Mouse (Mus musculus): ENCODE results near the gene Lrrc3. TPM values are rescaled to one million over a fixed set of nuclear protein-coding genes. Genes with fewer than 3 reads are reported as not detected.
A peak's percentile ranks its signal among the peaks of the same experiment; 100 is the strongest.

Lrrc3 gene
- polyA plus RNA-seq, 1 experiment, result 2.9 TPM

DNA sequence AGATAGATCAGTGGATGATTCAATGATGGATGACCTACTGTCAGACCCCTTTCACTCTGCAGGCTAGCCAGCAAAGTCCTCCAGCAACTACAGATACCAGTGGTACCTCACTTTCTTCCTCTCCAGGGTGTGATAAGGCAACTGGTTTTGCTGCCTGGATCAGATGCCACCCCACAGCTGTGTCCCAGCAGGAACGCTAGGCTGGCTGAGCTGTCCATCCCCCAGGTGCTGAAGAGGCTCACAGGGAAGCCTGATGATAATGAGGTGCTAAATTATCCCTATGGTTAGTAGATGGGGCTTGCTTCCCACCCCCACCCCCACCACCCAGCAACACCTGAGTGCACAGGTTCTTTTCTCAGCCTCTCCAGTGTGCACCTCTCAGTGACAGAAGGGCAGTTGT, 34.8 kb downstream of the Lrrc3 start:
- no peak for DNase-seq (ENCODE audit: low spot score)

DNA sequence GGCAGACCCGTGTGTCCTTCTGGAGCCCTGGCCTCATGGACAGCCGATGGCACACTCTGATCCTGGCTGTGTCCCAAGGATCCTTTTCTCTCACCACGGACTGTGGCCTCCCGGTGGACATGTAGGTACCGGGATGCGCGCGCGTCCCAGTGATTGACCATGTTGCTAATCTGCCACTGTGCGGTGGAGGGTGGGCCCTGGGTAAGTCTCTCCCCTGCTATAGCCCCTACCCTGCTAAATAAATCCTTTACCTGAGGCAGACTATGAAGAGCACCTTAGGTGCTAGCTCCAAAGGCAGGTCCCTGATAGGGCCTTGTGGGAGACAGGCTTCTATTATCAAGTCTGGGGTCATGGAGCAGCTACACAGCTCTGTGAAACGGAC, 37.6 kb downstream of the Lrrc3 start:
- DNase-seq (ENCODE audit: low spot score), result no peak

- peak; percentile 41 for DNase-seq (ENCODE audit: low spot score)
Measured at GRCm38 (mm10) chr10:77864067-77864761, 38.1 kb downstream of the Lrrc3 start.

GRCm38 (mm10) chr10:77861675-77862074, 40.7 kb downstream of the Lrrc3 start, which contains the start of gene Gm3285:
Gene Gm3285, plus strand, starts transcription at chr10:77861975.
- no peak for DNase-seq (ENCODE audit: low spot score)

GRCm38 (mm10) chr10:77852559-77852958, 49.8 kb downstream of the Lrrc3 start, which contains the start of gene Gm10318:
Gene Gm10318, plus strand, starts transcription at chr10:77852859.
- no peak for DNase-seq (ENCODE audit: low spot score)

Other genes starting within 250 kb of the Lrrc3 start
- gene Tspear, start 216.0 kb downstream of the Lrrc3 start, polyA plus RNA-seq (2012; rRNA removed), result 1.3 and 1.6 TPM in 2 replicates
- not detected in 2 replicates for gene Gm19402, start 211.8 kb downstream of the Lrrc3 start, polyA plus RNA-seq (2012; rRNA removed)
- not detected in 2 replicates for gene Gm9508, start 205.3 kb downstream of the Lrrc3 start, polyA plus RNA-seq (2012; rRNA removed)
- not detected in 2 replicates for gene Gm10272, start 195.9 kb downstream of the Lrrc3 start, polyA plus RNA-seq (2012; rRNA removed)
- gene Gm10024, start 191.1 kb downstream of the Lrrc3 start, polyA plus RNA-seq (2012; rRNA removed), result 0.16 TPM in 1 of 2 replicates, not detected in the other
- gene Gm10142, start 186.7 kb downstream of the Lrrc3 start, polyA plus RNA-seq (2012; rRNA removed), result not detected in 2 replicates
- gene Krtap12-1, start 181.9 kb downstream of the Lrrc3 start, polyA plus RNA-seq (2012; rRNA removed), result not detected in 2 replicates
- not detected in 2 replicates for gene Gm10100, start 176.1 kb downstream of the Lrrc3 start, polyA plus RNA-seq (2012; rRNA removed)
- gene Gm18596, start 159.9 kb downstream of the Lrrc3 start, polyA plus RNA-seq (2012; rRNA removed), result not detected in 2 replicates
- gene Gm9736, start 151.2 kb downstream of the Lrrc3 start, polyA plus RNA-seq (2012; rRNA removed), result not detected in 2 replicates
- not detected in 2 replicates for gene Gm3233, start 142.9 kb downstream of the Lrrc3 start, polyA plus RNA-seq (2012; rRNA removed)
- gene Gm3238, start 131.2 kb downstream of the Lrrc3 start, polyA plus RNA-seq (2012; rRNA removed), result not detected in 2 replicates
- not detected in 2 replicates for gene Gm7138, start 125.6 kb downstream of the Lrrc3 start, polyA plus RNA-seq (2012; rRNA removed)
- gene Gm3250, start 120.0 kb downstream of the Lrrc3 start, polyA plus RNA-seq (2012; rRNA removed), result not detected in 2 replicates
- gene Gm7137, start 114.3 kb downstream of the Lrrc3 start, polyA plus RNA-seq (2012; rRNA removed), result not detected in 2 replicates
- gene Gm9639, start 107.5 kb downstream of the Lrrc3 start, polyA plus RNA-seq (2012; rRNA removed), result not detected in 2 replicates
- not detected in 2 replicates for gene Gm19668, start 103.4 kb downstream of the Lrrc3 start, polyA plus RNA-seq (2012; rRNA removed)
- not detected in 2 replicates for gene Gm9507, start 90.7 kb downstream of the Lrrc3 start, polyA plus RNA-seq (2012; rRNA removed)
- 0.12 TPM in 1 of 2 replicates, not detected in the other for gene Gm2696, start 87.9 kb downstream of the Lrrc3 start, polyA plus RNA-seq (2012; rRNA removed)
- not detected in 2 replicates for gene Krtap10-4, start 75.4 kb downstream of the Lrrc3 start, polyA plus RNA-seq (2012; rRNA removed)
- not detected in 2 replicates for gene Krtap10-10, start 66.6 kb downstream of the Lrrc3 start, polyA plus RNA-seq (2012; rRNA removed)
- gene Gm36176, start 55.7 kb downstream of the Lrrc3 start, polyA plus RNA-seq (2012; rRNA removed), result not detected in 2 replicates
- not detected in 2 replicates for gene Gm10318, start 49.7 kb downstream of the Lrrc3 start, polyA plus RNA-seq (2012; rRNA removed)
- not detected in 2 replicates for gene Gm3285, start 40.6 kb downstream of the Lrrc3 start, polyA plus RNA-seq (2012; rRNA removed)
- 0.90 and 1.5 TPM in 2 replicates for gene Trpm2, start 68.0 kb upstream of the Lrrc3 start, polyA plus RNA-seq (2012; rRNA removed)
- gene 1810043G02Rik, start 76.0 kb upstream of the Lrrc3 start, polyA plus RNA-seq (2012; rRNA removed), result 26.9 and 27.3 TPM in 2 replicates
- 53.7 and 55.3 TPM in 2 replicates for gene Pfkl, start 107.5 kb upstream of the Lrrc3 start, polyA plus RNA-seq (2012; rRNA removed)
- 43.8 and 60.7 TPM in 2 replicates for gene Dnmt3l, start 139.4 kb upstream of the Lrrc3 start, polyA plus RNA-seq (2012; rRNA removed)
- gene Aire, start 141.1 kb upstream of the Lrrc3 start, polyA plus RNA-seq (2012; rRNA removed), result 1.0 and 1.7 TPM in 2 replicates
- 42.6 and 42.8 TPM in 2 replicates for gene Icosl, start 166.8 kb upstream of the Lrrc3 start, polyA plus RNA-seq (2012; rRNA removed)

Data from urinary bladder, adult 2 months (tissue).